Mouse (Mus musculus): Measurements from ENCODE around the gene Irx4. TPM values are rescaled to one million over a fixed set of nuclear protein-coding genes. Genes with fewer than 3 reads are reported as not detected.

Irx4 gene
- not detected in 2 replicates for polyA plus RNA-seq (2015; fragmentation: Nextera tagmentation; extraction: Ambion mirVana)

DNA sequence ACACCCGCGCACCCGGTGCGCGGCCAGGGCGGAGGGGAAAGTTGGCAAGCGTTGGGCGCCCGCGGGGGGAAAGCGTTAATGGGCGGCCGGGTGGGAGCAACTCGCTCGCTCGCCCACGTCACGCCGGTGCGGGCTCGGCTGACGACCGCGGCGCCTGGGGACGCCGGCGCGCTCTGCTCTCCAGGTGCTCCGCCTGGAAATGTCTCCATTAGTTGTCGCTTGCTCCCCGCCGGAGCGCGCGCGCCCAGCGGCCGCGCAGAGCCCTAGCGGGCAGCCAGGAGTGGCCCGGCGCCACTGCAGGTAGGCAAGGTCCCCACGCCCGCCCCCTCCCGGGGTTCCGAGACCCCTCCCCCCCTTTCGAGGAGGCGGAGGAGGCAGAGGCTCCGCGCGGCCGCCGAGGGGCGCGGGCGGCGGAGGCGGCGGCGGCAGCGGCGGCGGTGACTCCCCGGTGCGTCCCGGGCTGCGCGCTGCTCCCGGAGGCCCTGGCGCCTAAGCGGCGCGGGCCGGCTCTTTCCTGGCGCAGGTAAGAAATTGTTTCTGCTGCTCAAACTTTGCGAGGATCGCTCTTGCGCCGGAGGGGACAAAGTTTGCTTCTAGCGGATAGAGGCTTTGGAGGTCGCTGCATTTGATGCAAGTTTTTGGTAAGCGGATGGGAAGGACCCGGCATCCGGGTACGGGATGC, at the start of gene Irx4:
Gene Irx4, plus strand, starts transcription at position 126 of the 682 bp plus-strand sequence.

Other genes starting within 250 kb of the Irx4 start
- gene Mrpl36, start 68.0 kb downstream of the Irx4 start, polyA plus RNA-seq (2015; fragmentation: Nextera tagmentation; extraction: Ambion mirVana), result 107 and 117 TPM in 2 replicates
- 390 and 418 TPM in 2 replicates for gene Ndufs6, start 68.1 kb downstream of the Irx4 start, polyA plus RNA-seq (2015; fragmentation: Nextera tagmentation; extraction: Ambion mirVana)
- 10.1 and 10.2 TPM in 2 replicates for gene Lpcat1, start 206.7 kb downstream of the Irx4 start, polyA plus RNA-seq (2015; fragmentation: Nextera tagmentation; extraction: Ambion mirVana)